Mouse (Mus musculus): ENCODE measurements around the gene Rbm8a. TPM values are rescaled to one million over a fixed set of nuclear protein-coding genes. Genes with fewer than 3 reads are reported as not detected.

Gene Rbm8a
- polyA plus RNA-seq, 1 experiment from 2014 or later = 75.5 TPM

GRCm38 (mm10) chr3:96668424-96669067, 38.8 kb downstream of the Rbm8a start:
- Histone ChIP-seq H3K36me3 (ENCODE audit: control insufficient read depth, insufficient read depth, low read length) (no peaks in the 10 kb centered on the region), H3K4me1 (replicated peaks; ENCODE audit: control insufficient read depth, insufficient read depth) (no peaks in the 10 kb centered on the region), H3K27me3 (ENCODE audit: control insufficient read depth, insufficient read depth, low read length) (no peaks in the 10 kb centered on the region), H3K27ac (replicated peaks) (no peak overlapping the region), H3K9ac (ENCODE audit: low read length) (no peak overlapping the region), H3K4me3 (ENCODE audit: low read depth, low read length) (no peak overlapping the region), H3K4me2 (replicated peaks; ENCODE audit: low read depth) (no peak overlapping the region), H3K9me3 (ENCODE audit: control insufficient read depth, low read length) (no peaks in the 10 kb centered on the region)
- TF ChIP-seq CTCF (IDR thresholded peaks at IDR 0.05; ENCODE audit: low read depth) (no peak), EP300 (optimal IDR thresholded peaks at IDR 0.05) (no peak)
- ATAC-seq (ENCODE audit: low FRiP score, low TSS enrichment) = no peak
- DNase-seq (ENCODE audit: low spot score) = no peak
- WGBS = 86% methylated on average over 5 of the region's 5 CpGs

- 5% methylated on average over 35 of the region's 35 CpGs for WGBS
- TF ChIP-seq EP300 (optimal IDR thresholded peaks at IDR 0.05) (no peak), CTCF (IDR thresholded peaks at IDR 0.05; ENCODE audit: low read depth) (peak; percentile 60)
- DNase-seq (ENCODE audit: low spot score) (peak; percentile 90), ATAC-seq (ENCODE audit: low FRiP score, low TSS enrichment) (peak; percentile 95)
- peak within 1 kb of the TSS; percentile 37 for H3K4me3 ChIP-seq (ENCODE audit: low read depth, low read length)
- no peak within 1 kb of the TSS for H3K27ac ChIP-seq (replicated peaks)
- peak within 1 kb of the TSS; percentile 86 for H3K4me2 ChIP-seq (replicated peaks; ENCODE audit: low read depth)
- H3K27me3 ChIP-seq (ENCODE audit: control insufficient read depth, insufficient read depth, low read length) = no peaks in the 10 kb centered on the region
- H3K9me3 ChIP-seq (ENCODE audit: control insufficient read depth, low read length) = no peaks in the 10 kb centered on the region
- H3K36me3 ChIP-seq (ENCODE audit: control insufficient read depth, insufficient read depth, low read length) = no peaks in the 10 kb centered on the region
- H3K9ac ChIP-seq (ENCODE audit: low read length) = peak within 1 kb of the TSS; percentile 59
- no peaks in the 10 kb centered on the region for H3K4me1 ChIP-seq (replicated peaks; ENCODE audit: control insufficient read depth, insufficient read depth)
Observed at GRCm38 (mm10) chr3:96669727-96670468, 40.2 kb downstream of the Rbm8a start, which contains the start of gene Ankrd35. Gene Ankrd35, plus strand, starts transcription at chr3:96670131.

GRCm38 (mm10) chr3:96671519-96671918, 41.8 kb downstream of the Rbm8a start:
- ATAC-seq (ENCODE audit: low FRiP score, low TSS enrichment) (no peak), DNase-seq (ENCODE audit: low spot score) (no peak)
- Histone ChIP-seq H3K9ac (ENCODE audit: low read length) (no peak overlapping the region), H3K27me3 (ENCODE audit: control insufficient read depth, insufficient read depth, low read length) (no peaks in the 10 kb centered on the region), H3K4me3 (ENCODE audit: low read depth, low read length) (no peak overlapping the region), H3K4me1 (replicated peaks; ENCODE audit: control insufficient read depth, insufficient read depth) (no peaks in the 10 kb centered on the region), H3K36me3 (ENCODE audit: control insufficient read depth, insufficient read depth, low read length) (no peaks in the 10 kb centered on the region), H3K27ac (replicated peaks) (no peak overlapping the region), H3K9me3 (ENCODE audit: control insufficient read depth, low read length) (no peaks in the 10 kb centered on the region), H3K4me2 (replicated peaks; ENCODE audit: low read depth) (no peak overlapping the region)
- TF ChIP-seq EP300 (optimal IDR thresholded peaks at IDR 0.05) = no peak
- 86% methylated on average over 5 of the region's 5 CpGs for WGBS

GRCm38 (mm10) chr3:96673514-96673913, 43.8 kb downstream of the Rbm8a start:
- DNase-seq (ENCODE audit: low spot score) (no peak), ATAC-seq (ENCODE audit: low FRiP score, low TSS enrichment) (no peak)
- H3K4me1 ChIP-seq (replicated peaks; ENCODE audit: control insufficient read depth, insufficient read depth) = no peaks in the 10 kb centered on the region
- H3K9ac ChIP-seq (ENCODE audit: low read length) = no peak overlapping the region
- TF ChIP-seq EP300 (optimal IDR thresholded peaks at IDR 0.05) (no peak), CTCF (IDR thresholded peaks at IDR 0.05; ENCODE audit: low read depth) (no peak)
- no peaks in the 10 kb centered on the region for H3K36me3 ChIP-seq (ENCODE audit: control insufficient read depth, insufficient read depth, low read length)
- H3K27ac ChIP-seq (replicated peaks) = no peak overlapping the region
- 73% methylated on average over 4 of the region's 4 CpGs for WGBS
- H3K4me2 ChIP-seq (replicated peaks; ENCODE audit: low read depth) = no peak overlapping the region
- H3K9me3 ChIP-seq (ENCODE audit: control insufficient read depth, low read length) = no peaks in the 10 kb centered on the region
- H3K4me3 ChIP-seq (ENCODE audit: low read depth, low read length) = no peak overlapping the region
- no peaks in the 10 kb centered on the region for H3K27me3 ChIP-seq (ENCODE audit: control insufficient read depth, insufficient read depth, low read length)

- no peak overlapping the region for H3K9ac ChIP-seq (ENCODE audit: low read length)
- no peaks in the 10 kb centered on the region for H3K27me3 ChIP-seq (ENCODE audit: control insufficient read depth, insufficient read depth, low read length)
- no peak overlapping the region for H3K4me3 ChIP-seq (ENCODE audit: low read depth, low read length)
- no peaks in the 10 kb centered on the region for H3K36me3 ChIP-seq (ENCODE audit: control insufficient read depth, insufficient read depth, low read length)
- no peaks in the 10 kb centered on the region for H3K4me1 ChIP-seq (replicated peaks; ENCODE audit: control insufficient read depth, insufficient read depth)
- no peak for ATAC-seq (ENCODE audit: low FRiP score, low TSS enrichment)
- no peak for TF ChIP-seq CTCF (IDR thresholded peaks at IDR 0.05; ENCODE audit: low read depth)
- TF ChIP-seq EP300 (optimal IDR thresholded peaks at IDR 0.05) = no peak
- 33% methylated on average over 8 of the region's 8 CpGs for WGBS
- no peak for DNase-seq (ENCODE audit: low spot score)
- no peak overlapping the region for H3K4me2 ChIP-seq (replicated peaks; ENCODE audit: low read depth)
- H3K27ac ChIP-seq (replicated peaks) = 0 out of 2 replicates have a peak overlapping the region, but pooled peaks have one; percentile 6
- no peaks in the 10 kb centered on the region for H3K9me3 ChIP-seq (ENCODE audit: control insufficient read depth, low read length)
Observed at GRCm38 (mm10) chr3:96674442-96674841, 44.7 kb downstream of the Rbm8a start.

- peak overlapping the region; percentile 77 for H3K27ac ChIP-seq (replicated peaks)
- no peak overlapping the region for H3K4me3 ChIP-seq (ENCODE audit: low read depth, low read length)
- TF ChIP-seq CTCF (IDR thresholded peaks at IDR 0.05; ENCODE audit: low read depth) = no peak
- TF ChIP-seq EP300 (optimal IDR thresholded peaks at IDR 0.05) = no peak
- no peaks in the 10 kb centered on the region for H3K4me1 ChIP-seq (replicated peaks; ENCODE audit: control insufficient read depth, insufficient read depth)
- no peaks in the 10 kb centered on the region for H3K9me3 ChIP-seq (ENCODE audit: control insufficient read depth, low read length)
- ATAC-seq (ENCODE audit: low FRiP score, low TSS enrichment) = no peak
- H3K9ac ChIP-seq (ENCODE audit: low read length) = no peak overlapping the region
- no peak for DNase-seq (ENCODE audit: low spot score)
- H3K36me3 ChIP-seq (ENCODE audit: control insufficient read depth, insufficient read depth, low read length) = no peaks in the 10 kb centered on the region
- H3K4me2 ChIP-seq (replicated peaks; ENCODE audit: low read depth) = no peak overlapping the region
- 67% methylated on average over 3 of the region's 3 CpGs for WGBS
- H3K27me3 ChIP-seq (ENCODE audit: control insufficient read depth, insufficient read depth, low read length) = no peaks in the 10 kb centered on the region
Observed at GRCm38 (mm10) chr3:96675171-96675570, 45.4 kb downstream of the Rbm8a start.
